Mouse (Mus musculus) retina, embryonic 14.5 days (tissue): ENCODE data around the gene Zfp362.

Experiments
- DNase-seq: peaks from one replicate; pipeline ENCODE4 v3.0.0-alpha.2; 2015; ENCODE audit warnings: low spot score

The Zfp362 gene

GRCm38 (mm10) chr4:128729709-128730037 lies 76.2 kb downstream of the Zfp362 start:
- no peak for DNase-seq

- no peak for DNase-seq
These were observed 76.7 kb downstream of the Zfp362 start for GRCm38 (mm10) chr4:128729033-128729708.

- no peak for DNase-seq
These were observed 77.4 kb downstream of the Zfp362 start for GRCm38 (mm10) chr4:128728431-128728851.

- no peak for DNase-seq
These were observed 78.0 kb downstream of the Zfp362 start for GRCm38 (mm10) chr4:128727721-128728430.

- peak; percentile 82 for DNase-seq
These were observed 78.7 kb downstream of the Zfp362 start for GRCm38 (mm10) chr4:128727019-128727720.

GRCm38 (mm10) chr4:128724059-128724458 lies 81.8 kb downstream of the Zfp362 start:
- DNase-seq = no peak

GRCm38 (mm10) chr4:128723431-128723830 lies 82.4 kb downstream of the Zfp362 start:
- no peak for DNase-seq
